Mouse (Mus musculus) lung, adult 2 months (tissue): ENCODE results near the gene Arhgap8.

Source experiments
- CTCF ChIP-seq: fragments of 200-500 bp; IDR thresholded peaks from 2 replicates; pipeline ENCODE4 v1.5.1; 2011; ENCODE audit warnings: mild to moderate bottlenecking, low read length, control low read depth; ENCODE audit not compliant: insufficient read depth
- POLR2A ChIP-seq: fragments of 200-500 bp; IDR thresholded peaks from 2 replicates; pipeline ENCODE4 v1.6.1; 2011; ENCODE audit warnings: low read depth, mild to moderate bottlenecking, control low read depth, low read length, borderline replicate concordance; ENCODE audit errors: extremely low read depth

- TF ChIP-seq POLR2A (no peak), CTCF (no peak)
Measured at GRCm38 (mm10) chr15:84732425-84732749, 12.5 kb downstream of the Arhgap8 start.
